Mouse (Mus musculus) right cerebral cortex, adult 18-20 months (tissue): Measurements from ENCODE around the gene Krt32.

Experiments
- DNase-seq: peaks from one replicate; pipeline ENCODE4 v3.0.0; 2022; ENCODE audit warnings: mixed read lengths

Gene Krt32

DNA sequence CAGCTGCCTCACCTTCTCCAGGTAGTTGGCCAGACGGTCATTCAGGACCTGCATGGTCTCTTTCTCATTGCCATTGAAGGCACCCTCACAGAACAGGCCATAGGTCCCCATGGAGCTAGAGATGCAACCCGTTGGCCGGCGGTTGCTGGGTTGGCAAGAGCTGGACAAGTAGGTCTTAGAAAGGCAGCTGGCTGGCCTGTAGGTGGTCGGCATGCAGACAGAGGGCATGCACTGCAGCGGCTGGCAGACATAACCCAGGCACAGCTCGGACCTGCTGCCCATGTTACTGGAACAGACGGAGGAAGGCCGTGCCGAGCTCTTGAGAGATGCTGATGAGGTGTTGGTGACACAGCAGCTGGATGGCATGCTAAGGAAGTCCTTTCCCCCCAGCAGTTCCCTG, at the start of gene Krt32:
Krt32 (minus strand) TSS at position 366 of the 400 bp plus-strand sequence.
- DNase-seq, result no peak

- no peak for DNase-seq
Observed at GRCm38 (mm10) chr11:100137693-100138092, 49.7 kb upstream of the Krt32 start.

DNA sequence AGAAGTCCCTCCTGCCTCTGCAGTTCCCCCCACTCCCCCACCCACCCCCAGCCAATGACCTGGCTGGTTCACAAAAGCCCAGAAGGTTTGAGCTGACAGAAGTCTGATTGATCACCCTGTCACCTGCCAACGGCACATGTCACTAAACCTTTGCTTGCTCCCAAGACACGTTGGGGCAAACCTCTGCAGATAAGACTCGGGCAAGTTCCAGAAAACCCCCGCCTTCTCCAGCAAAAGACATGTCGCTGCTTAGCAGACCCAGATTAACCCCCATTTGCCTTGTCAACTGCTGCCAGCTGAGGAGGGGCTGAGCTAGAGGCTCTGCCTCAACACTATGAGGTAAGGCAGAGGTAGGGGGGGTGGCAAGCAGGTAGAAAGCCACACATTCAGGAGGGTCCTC, 48.5 kb upstream of the Krt32 start:
- no peak for DNase-seq

- DNase-seq, result no peak
Observed at GRCm38 (mm10) chr11:100135731-100136130, 47.7 kb upstream of the Krt32 start, which contains the start of gene Krt15. Krt15 (minus strand) TSS chr11:100135928.

GRCm38 (mm10) chr11:100124901-100125300, 36.9 kb upstream of the Krt32 start:
- DNase-seq, result no peak

DNA sequence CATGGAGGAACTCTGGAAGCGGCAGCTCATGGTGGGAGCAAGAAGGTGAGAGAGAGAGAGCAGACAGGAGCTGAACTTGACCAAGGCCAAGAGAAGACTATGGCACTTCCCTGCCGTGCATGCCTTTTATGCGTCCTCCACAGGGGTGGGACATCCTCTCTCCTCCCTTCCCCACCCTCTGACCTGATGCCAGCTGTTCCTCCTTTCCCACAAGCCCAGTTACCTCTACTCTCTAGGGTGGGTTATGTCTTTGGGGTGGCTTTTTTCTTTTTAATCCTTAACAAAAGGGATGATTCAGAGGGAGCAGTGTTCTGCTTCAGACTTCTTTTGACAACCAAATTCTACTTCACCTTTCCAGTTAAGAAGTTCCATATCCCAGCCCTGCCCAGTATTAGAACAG, 33.4 kb upstream of the Krt32 start, which contains the start of gene Krt13:
Krt13 (minus strand) TSS at position 101 of the 400 bp plus-strand sequence.
- no peak for DNase-seq

DNA sequence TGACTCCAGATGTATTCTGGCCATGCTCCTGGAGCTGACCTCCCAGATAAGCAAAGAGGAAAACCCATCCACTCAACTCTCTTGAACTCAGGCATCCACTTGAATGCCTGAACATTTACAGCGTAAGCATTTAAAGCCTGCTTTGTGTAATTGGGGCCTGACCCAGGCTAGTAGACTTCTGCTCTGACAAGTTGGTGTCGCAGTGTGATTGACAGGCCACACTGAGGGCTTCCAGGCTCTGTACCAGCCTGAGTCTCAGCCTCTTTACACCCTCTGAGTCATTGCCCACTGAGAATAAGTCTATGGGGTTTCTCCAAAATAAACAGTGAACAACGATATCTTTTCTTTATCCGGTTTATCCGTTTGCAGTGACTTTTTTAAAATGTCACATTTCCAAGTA, 32.3 kb upstream of the Krt32 start:
- no peak for DNase-seq

DNA sequence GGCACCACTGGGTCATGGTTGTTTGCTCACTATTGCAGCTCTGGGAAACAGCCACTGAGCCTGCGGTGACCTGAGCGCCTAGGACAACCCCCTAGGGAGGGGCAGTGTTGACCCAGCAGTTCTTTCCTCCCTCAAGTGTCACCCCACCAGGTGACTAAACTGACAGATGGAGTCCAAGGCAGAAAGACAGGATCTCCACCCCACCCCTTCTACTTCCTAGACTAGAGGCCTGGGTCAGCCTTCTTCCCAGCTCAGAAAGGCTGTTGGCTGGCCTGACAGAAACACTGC, 25.7 kb upstream of the Krt32 start:
- DNase-seq, result no peak

- DNase-seq, result no peak
Observed at GRCm38 (mm10) chr11:100112935-100113741, 25.1 kb upstream of the Krt32 start.

DNA sequence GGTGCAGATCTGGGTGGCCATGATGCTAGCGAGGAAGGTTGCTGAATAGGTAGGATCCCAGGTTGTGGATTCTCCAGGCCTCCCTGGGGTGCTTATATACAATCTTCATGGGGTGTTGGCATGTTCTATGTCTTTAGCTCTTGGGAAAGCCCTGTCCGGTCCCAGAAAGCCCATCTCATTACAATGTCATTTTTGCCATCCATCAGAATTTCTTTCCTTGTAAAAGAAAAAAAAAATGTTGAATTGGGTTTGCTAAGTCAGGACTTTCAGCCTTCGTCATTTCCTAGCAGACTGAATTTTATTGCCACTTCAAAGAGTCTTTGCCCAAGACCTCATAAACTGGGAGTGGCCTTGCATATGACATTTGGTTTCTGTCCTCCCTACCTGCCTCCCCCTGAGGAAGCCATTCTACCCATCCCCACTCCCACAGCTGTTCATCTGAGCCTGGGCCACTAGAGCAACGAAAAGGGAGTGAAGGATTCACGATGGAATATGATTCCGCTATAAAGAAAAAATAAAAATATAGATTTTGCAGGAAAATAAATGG, 17.6 kb upstream of the Krt32 start, which contains the start of gene Krt36:
Krt36 (minus strand) TSS at position 51 of the 547 bp plus-strand sequence.
- no peak for DNase-seq

DNA sequence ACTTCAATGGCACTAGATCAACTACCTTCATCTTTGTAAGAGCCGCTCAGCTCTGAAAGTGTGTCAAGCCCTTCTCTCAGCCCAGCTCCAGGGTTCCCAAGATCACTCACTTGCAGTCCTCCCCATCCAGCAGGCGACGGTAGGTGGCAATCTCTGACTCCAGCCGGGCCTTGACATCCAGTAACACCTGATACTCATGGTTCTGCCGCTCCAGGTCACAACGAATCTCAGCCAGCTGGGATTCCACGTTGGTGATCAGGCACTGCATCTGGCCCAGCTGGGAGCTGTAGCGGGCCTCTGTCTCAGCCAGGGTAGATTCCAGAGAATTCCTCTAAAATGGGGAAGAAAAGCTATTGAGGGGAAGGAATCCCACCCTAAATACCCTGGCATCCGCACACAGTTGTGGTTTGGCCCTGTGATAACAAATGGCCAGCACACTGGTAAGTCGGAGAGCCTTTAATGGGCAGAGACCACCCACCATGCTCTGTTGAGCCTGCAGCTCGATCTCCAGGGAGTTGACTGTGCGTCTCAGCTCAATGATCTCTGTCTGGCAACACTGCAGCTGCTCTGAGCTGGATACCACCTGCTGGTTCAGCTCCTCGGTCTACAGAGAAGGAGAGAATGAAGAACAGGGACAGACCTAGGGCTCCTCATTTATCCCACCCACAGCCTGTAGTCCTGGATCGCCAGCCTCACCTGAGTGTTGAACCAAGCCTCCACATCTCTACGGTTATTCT, 14.8 kb upstream of the Krt32 start:
- no peak for DNase-seq

GRCm38 (mm10) chr11:100100391-100100790, 12.4 kb upstream of the Krt32 start:
- DNase-seq, result no peak

- DNase-seq, result no peak
Observed at GRCm38 (mm10) chr11:100097819-100098218, 9.8 kb upstream of the Krt32 start.

DNA sequence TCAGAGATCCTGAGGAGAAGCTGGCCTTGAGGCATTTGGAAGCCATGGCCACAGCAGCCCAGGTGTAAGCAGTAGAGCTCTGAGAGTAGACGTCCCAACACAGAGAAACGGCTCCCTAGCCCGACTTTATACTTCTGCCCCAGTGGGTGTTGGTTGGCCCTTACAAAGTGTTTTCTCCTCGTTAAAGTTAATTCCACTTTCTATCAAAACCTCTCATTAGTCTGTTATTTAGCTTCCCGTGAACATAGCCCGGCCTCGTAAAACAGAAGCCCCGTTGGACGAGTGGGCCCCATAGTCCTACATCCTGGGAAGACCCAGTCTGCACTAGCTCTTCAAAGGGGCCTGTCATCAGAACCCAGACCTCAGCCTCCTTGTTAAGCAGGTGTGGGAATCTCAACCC, 8.1 kb upstream of the Krt32 start, which contains the start of gene Krt35:
Krt35 (minus strand) TSS at position 101 of the 400 bp plus-strand sequence.
- no peak for DNase-seq

DNA sequence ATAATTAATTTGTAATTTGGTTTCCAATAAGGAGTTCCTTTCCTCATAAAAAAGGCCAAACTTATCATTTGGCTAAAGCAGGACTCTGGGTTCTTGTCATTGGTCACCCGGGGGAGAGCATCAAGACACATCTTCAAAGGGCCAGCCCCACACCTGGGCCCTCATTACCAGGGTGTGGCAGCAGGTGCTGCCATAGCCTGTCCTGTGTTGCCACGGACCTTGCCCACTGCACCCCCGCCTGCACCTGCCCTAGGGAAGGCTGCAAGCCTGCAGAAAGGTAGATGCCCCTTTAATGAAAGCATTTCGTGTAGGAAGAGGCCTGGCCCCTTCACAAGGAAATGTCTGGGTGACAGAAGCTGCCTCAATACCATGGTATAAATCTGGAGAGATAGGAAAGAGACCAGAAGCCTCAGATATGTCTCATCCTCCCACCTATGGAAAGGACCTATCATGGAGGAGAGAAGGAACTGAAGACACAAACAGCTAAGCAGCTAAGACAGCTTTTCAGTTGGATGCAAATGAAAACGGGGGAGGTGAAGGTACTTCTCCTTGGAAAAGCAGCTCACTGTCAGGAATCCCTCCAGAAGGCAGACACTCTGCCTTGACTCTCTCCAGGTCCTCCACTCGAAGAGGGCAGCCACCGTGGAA, 476 bp upstream of the Krt32 start:
- peak; percentile 11 for DNase-seq

- DNase-seq, result no peak
Observed at GRCm38 (mm10) chr11:100073873-100074272, 14.2 kb downstream of the Krt32 start.

DNA sequence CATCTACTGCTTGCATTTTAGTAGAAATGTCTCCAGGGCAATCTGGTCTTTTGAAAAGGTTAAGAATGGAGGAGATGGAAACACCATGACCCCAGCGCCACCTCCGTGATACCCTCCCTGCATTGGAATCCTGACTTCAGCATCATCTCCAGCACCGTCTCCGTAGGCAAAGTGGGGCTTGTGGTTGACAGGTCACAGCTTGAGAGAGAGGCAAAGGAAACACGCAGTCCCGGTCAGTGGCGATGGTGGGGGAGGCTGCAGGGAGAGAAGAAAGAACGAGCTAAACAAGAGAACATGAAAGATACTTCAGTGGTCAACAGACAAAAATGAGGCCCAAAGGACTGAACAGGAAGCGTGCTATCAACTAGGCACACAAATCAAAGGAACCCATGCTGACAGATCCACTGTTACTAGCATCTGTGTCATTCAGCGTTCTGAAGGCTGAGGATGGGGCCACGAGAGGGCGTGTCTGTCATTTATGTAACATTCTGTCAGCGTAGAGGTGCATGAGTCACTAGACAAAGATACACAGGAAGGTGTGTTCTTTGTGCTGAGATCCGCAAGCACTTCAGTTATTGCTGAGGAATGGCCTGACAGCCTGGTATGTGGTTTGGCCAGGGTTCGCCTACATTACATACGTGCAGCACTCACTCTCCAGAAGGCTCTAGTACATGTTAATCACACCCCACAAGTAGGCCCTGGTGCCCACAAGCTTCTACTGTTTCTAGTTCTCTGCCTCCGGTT, 20.6 kb downstream of the Krt32 start:
- DNase-seq, result peak; percentile 6

- DNase-seq, result no peak
Observed at GRCm38 (mm10) chr11:100066236-100067010, 21.6 kb downstream of the Krt32 start.

DNA sequence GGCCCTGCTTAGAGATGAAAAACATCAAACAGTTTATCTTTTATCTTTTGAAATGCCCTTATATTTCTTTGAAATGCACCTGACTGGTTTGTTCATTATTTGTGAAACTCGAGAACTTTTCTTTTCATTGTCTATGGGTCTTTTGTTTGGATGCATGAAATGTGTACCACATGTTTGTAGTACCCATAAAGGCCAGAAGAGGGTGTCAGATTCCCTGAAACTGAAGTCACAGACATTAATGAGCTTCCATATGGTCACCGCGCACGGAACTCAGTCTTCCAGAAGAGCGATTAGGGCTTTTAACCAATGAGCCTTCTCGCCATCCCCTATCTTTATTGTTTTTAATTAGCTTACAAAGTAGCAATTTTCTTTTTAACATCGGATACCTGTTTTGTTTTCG, 29.2 kb downstream of the Krt32 start:
- DNase-seq, result no peak

DNA sequence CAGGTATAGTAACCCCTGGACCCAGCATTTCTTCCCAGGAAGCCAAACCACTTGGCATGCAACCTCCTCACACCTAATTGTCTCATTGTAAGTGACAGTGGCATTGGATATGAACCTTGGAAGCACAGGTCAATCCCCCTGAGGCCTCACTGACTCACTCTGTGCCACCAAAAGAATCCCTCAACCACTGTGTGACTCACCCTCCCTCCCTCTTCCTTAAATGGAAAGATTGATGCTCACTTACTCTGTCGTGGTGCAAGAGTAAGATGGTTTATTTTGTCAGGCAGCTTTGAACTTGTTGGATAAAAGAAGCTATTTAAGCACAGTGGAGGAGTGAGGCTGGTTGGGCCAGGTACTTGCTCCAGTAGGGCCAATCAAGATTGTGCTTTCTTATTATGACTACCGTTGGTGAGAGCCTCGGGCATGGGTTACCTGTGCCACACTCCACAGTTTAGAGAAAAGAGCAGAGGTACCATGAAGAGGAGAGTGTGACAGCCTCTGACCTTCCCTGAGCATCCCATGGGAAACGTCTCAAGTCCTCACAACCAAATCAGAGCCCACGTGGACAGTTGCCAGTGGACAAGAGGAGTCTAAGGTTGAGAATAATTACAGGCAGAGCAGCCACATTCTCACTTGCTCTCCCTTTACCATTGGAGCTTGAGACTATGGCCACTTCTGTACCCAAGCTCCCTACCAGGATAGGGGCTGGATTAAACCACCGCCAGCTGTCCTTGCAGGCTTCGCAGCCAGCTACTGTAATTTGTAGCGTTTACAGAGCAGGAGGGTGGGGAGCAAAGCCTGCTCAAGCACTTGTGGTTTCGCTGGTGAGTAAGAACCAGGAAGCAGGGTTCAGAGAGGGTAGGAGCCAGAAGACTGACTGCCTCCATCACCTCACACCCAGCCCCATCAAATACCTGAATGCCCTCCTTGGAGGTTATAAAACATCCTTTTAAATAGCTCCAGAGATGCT, 32.1 kb downstream of the Krt32 start:
- DNase-seq, result no peak
